Mouse (Mus musculus) intestine, embryonic 16.5 days (tissue): Measurements from ENCODE around the gene Id3. TPM values are rescaled to one million over a fixed set of nuclear protein-coding genes. Genes with fewer than 3 reads are reported as not detected.

Experiments
- ATAC-seq: fragments of 200-750 bp; cut with Nextera tagmentation; 2 replicates; pipeline ENCODE4 v1.8.0; 2017; ENCODE audit warnings: moderate TSS enrichment, moderate library complexity
- H3K27ac ChIP-seq: fragments of 300-500 bp; sonication (generic); 2 replicates; pipeline ENCODE4 v1.5.1; 2014; ENCODE audit warnings: mild to moderate bottlenecking, low read length
- H3K27me3 ChIP-seq: fragments of 300-500 bp; sonication (generic); replicated peaks from 2 replicates; pipeline ENCODE4 v1.6.1; 2014; ENCODE audit warnings: low read length, control low read depth, mixed read lengths; ENCODE audit not compliant: control insufficient read depth, insufficient read depth
- H3K36me3 ChIP-seq: fragments of 300-500 bp; sonication (generic); 2 replicates; pipeline ENCODE4 v1.6.1; 2014; ENCODE audit warnings: low read length, control low read depth; ENCODE audit not compliant: control insufficient read depth, insufficient read depth
- H3K4me1 ChIP-seq: fragments of 300-500 bp; sonication (generic); 2 replicates; pipeline ENCODE4 v1.6.1; 2014; ENCODE audit warnings: low read length, control low read depth, mixed read lengths; ENCODE audit not compliant: control insufficient read depth, insufficient read depth
- H3K4me2 ChIP-seq: fragments of 300-500 bp; sonication (generic); 2 replicates; pipeline ENCODE4 v1.6.1; 2014; ENCODE audit warnings: low read depth, low read length, control low read depth
- H3K4me3 ChIP-seq: fragments of 300-500 bp; sonication (generic); 2 replicates; pipeline ENCODE4 v1.5.1; 2014; ENCODE audit warnings: mild to moderate bottlenecking, low read length
- H3K9ac ChIP-seq: fragments of 300-500 bp; sonication (generic); 2 replicates; pipeline ENCODE4 v1.6.1; 2014; ENCODE audit warnings: low read depth, low read length
- H3K9me3 ChIP-seq: fragments of 300-500 bp; sonication (generic); 2 replicates; pipeline ENCODE4 v1.6.1; 2016; ENCODE audit warnings: low read length, control low read depth; ENCODE audit not compliant: control insufficient read depth
- WGBS: fragments of 180-500 bp; shearing (Covaris S2); extraction: QIAGEN DNeasy Blood & Tissue Kit; methylation state at CpG from one replicate; pipeline ENCODE4 v1.1.7; 2014; 5-methylcytosine and 5-hydroxymethylcytosine counted together
- polyA plus RNA-seq: library from polyadenylated mRNA; unstranded; fragments of >200 nt; fragmentation: Nextera tagmentation; extraction: Ambion mirVana; gene quantifications from 2 replicates; pipeline ENCODE4 v1.2.1, GENCODE M21; 2015

Id3 gene
- polyA plus RNA-seq, 1 experiment from 2014 or later = 245 TPM

DNA sequence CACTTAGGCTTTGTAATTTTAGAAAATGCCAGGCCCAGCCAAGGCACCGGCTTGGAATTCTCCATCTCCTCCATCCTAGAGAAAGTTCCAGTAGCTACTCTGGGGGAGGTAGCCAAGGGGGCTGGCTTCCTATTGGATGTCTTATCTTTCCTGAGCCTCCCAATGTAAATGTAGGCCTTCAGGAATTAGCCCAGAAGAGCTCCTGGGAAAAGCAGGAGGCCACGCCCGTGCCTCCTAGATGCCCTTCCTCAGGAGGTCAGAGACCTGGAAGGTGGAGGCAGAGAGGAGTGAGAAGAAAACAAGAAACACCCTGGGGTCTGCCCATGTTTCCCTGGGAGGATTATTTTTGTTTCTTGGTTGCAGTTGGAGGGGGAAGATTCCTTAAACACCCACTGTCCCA is 50.3 kb downstream of the Id3 start:
- H3K27me3 ChIP-seq = no peaks in the 10 kb centered on the region
- H3K4me1 ChIP-seq = peaks cover 6% of the 10 kb centered on the region; the same call in 1 of the 2 replicates
- no peak for ATAC-seq
- no peaks in the 10 kb centered on the region for H3K9me3 ChIP-seq
- no peak overlapping the region for H3K4me3 ChIP-seq
- H3K36me3 ChIP-seq = no peaks in the 10 kb centered on the region
- WGBS = 57% methylated on average over 3 of the region's 3 CpGs
- no peak overlapping the region for H3K9ac ChIP-seq
- no peak overlapping the region; the same call in 1 of the 2 replicates for H3K27ac ChIP-seq
- no peak overlapping the region for H3K4me2 ChIP-seq

DNA sequence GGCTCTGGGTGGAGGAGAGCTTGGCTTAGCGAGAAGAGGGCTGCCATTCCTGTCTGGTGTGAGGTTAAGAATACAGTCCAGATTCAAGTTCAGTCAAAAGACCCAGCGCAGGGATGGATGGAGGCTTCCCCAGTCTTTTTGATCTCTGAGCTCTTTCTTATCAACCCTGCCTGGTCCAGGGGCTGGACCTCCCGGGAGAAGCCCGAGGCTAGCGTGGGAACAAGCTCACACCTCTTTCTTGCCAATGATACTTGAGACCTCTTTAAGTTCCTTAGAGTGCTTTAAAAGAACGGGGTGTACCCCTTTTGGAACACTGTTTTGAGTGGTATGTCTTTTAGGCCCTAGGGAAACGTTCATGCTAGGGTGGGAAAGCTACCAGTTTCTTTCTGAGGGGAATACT is 51.7 kb downstream of the Id3 start:
- no peaks in the 10 kb centered on the region for H3K27me3 ChIP-seq
- 52% methylated on average over 7 of the region's 7 CpGs for WGBS
- no peaks in the 10 kb centered on the region for H3K36me3 ChIP-seq
- H3K4me3 ChIP-seq = no peak overlapping the region
- no peaks in the 10 kb centered on the region for H3K9me3 ChIP-seq
- no peaks in the 10 kb centered on the region; the same call in 1 of the 2 replicates for H3K4me1 ChIP-seq
- no peak for ATAC-seq
- H3K4me2 ChIP-seq = no peak overlapping the region
- no peak overlapping the region for H3K27ac ChIP-seq
- H3K9ac ChIP-seq = no peak overlapping the region

Other genes with a start within 250 kb of the Id3 start
- gene Cnr2, start 248.1 kb upstream of the Id3 start, polyA plus RNA-seq = 0.43 and 0.66 TPM in 2 replicates
- 214 and 254 TPM in 2 replicates for gene Fuca1, start 222.8 kb upstream of the Id3 start, polyA plus RNA-seq
- gene Hmgcl, start 197.0 kb upstream of the Id3 start, polyA plus RNA-seq = 147 and 165 TPM in 2 replicates
- gene Gale, start 179.8 kb upstream of the Id3 start, polyA plus RNA-seq = 127 and 130 TPM in 2 replicates
- 111 and 115 TPM in 2 replicates for gene Lypla2, start 170.9 kb upstream of the Id3 start, polyA plus RNA-seq
- gene Pithd1, start 156.2 kb upstream of the Id3 start, polyA plus RNA-seq = 41.3 and 47.2 TPM in 2 replicates
- gene Eloa, start 121.7 kb upstream of the Id3 start, polyA plus RNA-seq = 34.8 and 35.6 TPM in 2 replicates
- gene Rpl11, start 90.1 kb upstream of the Id3 start, polyA plus RNA-seq = 407 and 467 TPM in 2 replicates
- 7.5 and 9.3 TPM in 2 replicates for gene E2f2, start 28.9 kb downstream of the Id3 start, polyA plus RNA-seq
- 3.3 and 4.4 TPM in 2 replicates for gene Asap3, start 62.9 kb downstream of the Id3 start, polyA plus RNA-seq
- gene Tcea3, start 104.2 kb downstream of the Id3 start, polyA plus RNA-seq = 22.9 and 23.3 TPM in 2 replicates
- 13.6 and 15.0 TPM in 2 replicates for gene Zfp46, start 141.2 kb downstream of the Id3 start, polyA plus RNA-seq
- 101 and 106 TPM in 2 replicates for gene Hnrnpr, start 167.4 kb downstream of the Id3 start, polyA plus RNA-seq